Comparison of ENCODE assay signal across 26 mouse cellular contexts in genomic region chr14:105272030-105272429, GRCm38 (mm10). TPM values are rescaled to one million over a fixed set of nuclear protein-coding genes. Genes with fewer than 3 reads are reported as not detected.
DNase-seq lines count a peak whose midpoint lies in the region; ATAC-seq lines count a peak whose summit lies in the region.
"Had no signal": no experiment of that assay in that cellular context is flagged by ENCODE, and none has a peak within 500 bp of the region (broad histone marks: within the 10 kb centered on the region; RNA-seq: fewer than 3 reads in every experiment).

No protein-coding gene starts in this region.

- 18% methylated on average over 6 of the region's 6 CpGs for WGBS in liver, embryonic 13.5 days (ENCODE audit: insufficient replicate concordance)
- 27% methylated on average over 6 of the region's 6 CpGs for WGBS in liver, embryonic 12.5 days (ENCODE audit: insufficient replicate concordance)

- no peak overlapping the region for H3K4me3 ChIP-seq in liver, embryonic 13.5 days (replicated peaks)
- no peak overlapping the region for H3K4me3 ChIP-seq in liver, embryonic 12.5 days
- H3K4me3 ChIP-seq: embryonic facial prominence, embryonic 10.5 days; embryonic facial prominence, embryonic 13.5 days; erythroblast, embryonic 14.5 days; forebrain, embryonic 13.5 days; heart, adult 2 months; heart, embryonic 10.5 days; hindbrain, embryonic 12.5 days; hindbrain, embryonic 15.5 days; intestine, embryonic 15.5 days had no signal

- no peaks in the 10 kb centered on the region for H3K36me3 ChIP-seq in liver, embryonic 13.5 days
- H3K36me3 ChIP-seq in liver, embryonic 12.5 days = no peaks in the 10 kb centered on the region
- H3K36me3 ChIP-seq: embryonic facial prominence, embryonic 13.5 days; heart, embryonic 10.5 days; hindbrain, embryonic 12.5 days; hindbrain, embryonic 15.5 days; intestine, embryonic 15.5 days had no signal

- no peak for DNase-seq in liver, embryonic 13.5 days
- DNase-seq in kidney, postnatal 25 days = no peak
- DNase-seq in lung, postnatal 10 days = no peak
- DNase-seq: adrenal gland, adult 8-10 months; adrenal gland, postnatal 25 days; B cell, adult 2 months; cerebellum, adult 11-12 months; cerebellum, adult 8-10 months; cerebellum, postnatal 10 days; cerebellum, postnatal 36 days; embryo, embryonic 11 days; gastrocnemius, postnatal 10 days; gastrocnemius, postnatal 36 days; heart, adult 2 months had no signal

- no peak overlapping the region for H3K4me2 ChIP-seq in liver, embryonic 13.5 days
- H3K4me2 ChIP-seq in liver, embryonic 12.5 days = no peak overlapping the region
- H3K4me2 ChIP-seq: embryonic facial prominence, embryonic 13.5 days; forebrain, embryonic 13.5 days; hindbrain, embryonic 12.5 days; hindbrain, embryonic 15.5 days; intestine, embryonic 15.5 days had no signal

- no peak overlapping the region for H3K27ac ChIP-seq in liver, embryonic 13.5 days
- H3K27ac ChIP-seq in liver, embryonic 12.5 days = no peak overlapping the region
- H3K27ac ChIP-seq: embryonic facial prominence, embryonic 10.5 days; embryonic facial prominence, embryonic 13.5 days; forebrain, embryonic 13.5 days; heart, adult 2 months; heart, embryonic 10.5 days; hindbrain, embryonic 12.5 days; hindbrain, embryonic 15.5 days; intestine, embryonic 15.5 days had no signal

- H3K9ac ChIP-seq in liver, embryonic 13.5 days = no peak overlapping the region
- no peak overlapping the region for H3K9ac ChIP-seq in liver, embryonic 12.5 days
- H3K9ac ChIP-seq: embryonic facial prominence, embryonic 13.5 days; forebrain, embryonic 13.5 days; hindbrain, embryonic 12.5 days; hindbrain, embryonic 15.5 days; intestine, embryonic 15.5 days had no signal

- H3K27me3 ChIP-seq in liver, embryonic 13.5 days = no peaks in the 10 kb centered on the region
- H3K27me3 ChIP-seq in liver, embryonic 12.5 days (replicated peaks) = no peaks in the 10 kb centered on the region
- H3K27me3 ChIP-seq: embryonic facial prominence, embryonic 13.5 days; forebrain, embryonic 13.5 days; hindbrain, embryonic 12.5 days; hindbrain, embryonic 15.5 days; intestine, embryonic 15.5 days had no signal

- H3K4me1 ChIP-seq in liver, embryonic 13.5 days (replicated peaks) = peaks cover 11% of the 10 kb centered on the region
- H3K4me1 ChIP-seq in liver, embryonic 12.5 days = peaks cover 12% of the 10 kb centered on the region
- H3K4me1 ChIP-seq: forebrain, embryonic 13.5 days had no signal

- no peaks in the 10 kb centered on the region for H3K9me3 ChIP-seq in liver, embryonic 13.5 days (replicated peaks)
- no peaks in the 10 kb centered on the region for H3K9me3 ChIP-seq in liver, embryonic 12.5 days (replicated peaks)
- H3K9me3 ChIP-seq: embryonic facial prominence, embryonic 10.5 days; embryonic facial prominence, embryonic 13.5 days; forebrain, embryonic 13.5 days; heart, embryonic 10.5 days; hindbrain, embryonic 12.5 days; hindbrain, embryonic 15.5 days; intestine, embryonic 15.5 days had no signal

- ATAC-seq in liver, embryonic 13.5 days (ENCODE audit: low read depth) = peak; percentile 45; the same call in 1 of the 2 replicates
- no peak for ATAC-seq in liver, embryonic 12.5 days
- peak; percentile 43 for ATAC-seq in activated CD4-positive, CD25-positive, alpha-beta regulatory T cell, adult 4 months
- ATAC-seq in megakaryocyte-erythroid progenitor cell, adult 5-6 weeks (replicated peaks; ENCODE audit: low FRiP score, low TSS enrichment, poor library complexity, severe bottlenecking) = peak; percentile 57
- ATAC-seq: forebrain, embryonic 13.5 days; forebrain, embryonic 16.5 days; intestine, embryonic 15.5 days had no signal

RNA-seq across cellular contexts. Expression of gene Ndfip2, which starts 13.7 kb away (rescaled TPM):
- 18.5 and 23.4 TPM in 2 replicates for polyA plus RNA-seq in liver, embryonic 13.5 days (2015; fragmentation: Nextera tagmentation; extraction: Ambion mirVana)
- polyA plus RNA-seq in liver, embryonic 12.5 days (2016; fragmentation: Nextera tagmentation; extraction: Ambion mirVana) = 26.4 and 27.0 TPM in 2 replicates
- 10 to 100 TPM; 45.1 to 51.6 TPM for polyA plus RNA-seq in activated CD4-positive, CD25-positive, alpha-beta regulatory T cell, adult 4 months (2017; shearing (Covaris generic))
- 13.6 and 14.7 TPM in 2 replicates for total RNA-seq in megakaryocyte-erythroid progenitor cell, adult 5-6 weeks (2014; fragmentation: Nextera tagmentation)
- total RNA-seq in megakaryocyte-erythroid progenitor cell, adult 5-6 weeks (2017) = 13.8 and 16.2 TPM in 2 replicates
